Mouse (Mus musculus): Measurements from ENCODE around the gene Adck1. TPM values are rescaled to one million over a fixed set of nuclear protein-coding genes. Genes with fewer than 3 reads are reported as not detected.
"Not testable (repeated sequence)": the region's sequence is repeated elsewhere in the genome, so short reads cannot be mapped to it uniquely, and the experiment has no call there.

Adck1 gene
- polyA plus RNA-seq, 1 experiment, result 3.6 TPM

DNA sequence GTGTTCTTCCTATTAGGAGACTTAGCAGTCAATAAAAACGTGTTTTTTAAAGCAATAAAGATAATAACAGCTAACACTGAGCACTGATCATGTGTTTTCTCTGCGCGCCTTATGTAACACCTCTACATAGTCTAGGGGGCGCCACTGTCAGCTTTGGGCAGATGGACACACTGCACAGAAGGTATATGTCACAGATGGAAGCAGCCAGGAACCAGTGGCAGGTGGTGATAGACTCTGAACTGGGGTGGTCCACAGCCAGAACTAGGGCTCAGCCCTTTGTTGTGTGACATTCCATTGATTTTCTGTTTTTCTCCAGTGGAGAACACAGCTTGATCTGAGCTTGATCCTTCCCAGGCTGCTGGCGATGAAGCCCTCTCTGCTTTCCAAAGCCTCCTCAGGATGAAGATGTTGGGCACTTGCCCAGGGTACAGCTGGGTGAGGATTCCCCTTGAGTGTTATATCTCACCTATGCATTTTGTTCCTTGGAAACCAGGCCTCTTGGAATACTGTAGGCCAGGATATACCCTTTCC lies 107.6 kb downstream of the Adck1 start:
- Histone ChIP-seq H3K36me3 (replicated peaks; ENCODE audit: low read length) (no peaks in the 10 kb centered on the region), H3K9me3 (no peaks in the 10 kb centered on the region), H3K27me3 (replicated peaks) (no peaks in the 10 kb centered on the region), H3K4me1 (peaks cover 8% of the 10 kb centered on the region), H3K4me3 (replicated peaks) (no peak overlapping the region)
- TF ChIP-seq GATA1 (IDR thresholded peaks at IDR 0.05; ENCODE audit: borderline replicate concordance, low read length), result no peak
- TF ChIP-seq FLI1 (IDR thresholded peaks at IDR 0.05; ENCODE audit: low read length), result no peak

DNA sequence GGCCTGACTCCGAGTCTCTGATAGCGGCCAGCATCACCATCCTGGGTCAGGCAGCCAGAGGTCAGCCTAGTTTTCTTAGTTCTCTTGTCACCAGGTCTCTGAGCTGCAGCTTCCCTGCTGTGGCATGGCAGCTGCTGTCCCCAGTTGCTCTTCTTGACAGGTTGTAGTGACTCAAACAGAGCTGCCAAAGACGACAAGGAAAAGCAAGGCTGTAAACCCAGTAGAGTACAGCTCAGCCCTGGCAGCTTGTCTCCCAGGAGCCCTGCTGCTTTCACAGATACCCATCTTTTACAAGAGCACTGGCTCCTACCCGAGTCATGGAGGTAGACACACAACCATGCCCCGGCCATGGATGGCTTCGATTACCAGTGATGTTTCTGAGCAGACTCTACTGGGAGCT lies 108.3 kb downstream of the Adck1 start:
- no peak for TF ChIP-seq GATA1 (IDR thresholded peaks at IDR 0.05; ENCODE audit: borderline replicate concordance, low read length)
- no peak for TF ChIP-seq FLI1 (IDR thresholded peaks at IDR 0.05; ENCODE audit: low read length)
- H3K4me1 ChIP-seq, result peaks cover 8% of the 10 kb centered on the region
- H3K9me3 ChIP-seq, result no peaks in the 10 kb centered on the region
- no peak overlapping the region for H3K4me3 ChIP-seq (replicated peaks)
- no peaks in the 10 kb centered on the region for H3K27me3 ChIP-seq (replicated peaks)
- no peaks in the 10 kb centered on the region for H3K36me3 ChIP-seq (replicated peaks; ENCODE audit: low read length)

DNA sequence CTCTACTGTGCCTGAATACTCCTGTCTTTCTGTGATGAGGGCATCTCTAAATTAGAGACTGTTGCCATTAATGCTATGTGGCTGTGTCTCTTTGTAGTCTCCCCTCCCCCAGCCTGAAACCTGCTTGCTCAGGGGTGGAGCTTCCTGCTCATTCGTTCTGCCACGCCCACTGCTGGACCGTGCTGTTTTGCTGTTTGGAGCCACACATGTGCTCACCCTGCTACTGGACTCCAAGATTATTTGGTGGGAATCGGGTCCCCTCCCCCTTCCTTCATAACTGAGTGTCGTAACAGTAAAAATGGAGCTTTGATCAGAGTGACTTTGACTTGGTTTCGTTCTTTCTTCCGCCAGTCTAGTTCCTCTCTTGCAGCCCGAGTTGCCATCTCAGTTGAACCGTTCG lies 111.5 kb downstream of the Adck1 start:
- H3K4me3 ChIP-seq (replicated peaks); H3K9me3 ChIP-seq: not testable (repeated sequence)
- H3K4me1 ChIP-seq, result peaks cover 14% of the 10 kb centered on the region

DNA sequence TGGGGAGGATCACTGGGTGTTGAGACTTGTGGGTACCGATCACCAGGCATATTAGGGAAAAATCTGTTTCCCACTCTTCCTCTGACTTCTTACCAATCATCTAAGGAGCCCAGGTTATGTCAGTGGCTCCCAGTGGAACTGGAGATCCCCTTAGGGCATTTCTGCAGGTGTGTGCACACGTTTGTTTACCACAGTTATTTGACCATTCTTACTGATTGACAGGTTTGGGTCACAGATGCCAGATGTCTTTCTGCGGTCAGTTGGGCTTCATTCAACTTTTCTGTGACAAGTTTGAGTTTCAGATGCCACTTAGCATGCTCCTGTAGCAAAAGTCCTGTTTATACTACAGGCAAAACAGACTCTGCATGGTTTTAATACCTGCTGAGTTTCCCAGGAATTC lies 112.5 kb downstream of the Adck1 start:
- TF ChIP-seq GATA1 (IDR thresholded peaks at IDR 0.05; ENCODE audit: borderline replicate concordance, low read length) (no peak), FLI1 (IDR thresholded peaks at IDR 0.05; ENCODE audit: low read length) (no peak)

More for the DNA sequence above, 111.5 kb downstream of the Adck1 start:
- not testable (repeated sequence) for H3K27me3 ChIP-seq (replicated peaks); H3K36me3 ChIP-seq (replicated peaks; ENCODE audit: low read length)

DNA sequence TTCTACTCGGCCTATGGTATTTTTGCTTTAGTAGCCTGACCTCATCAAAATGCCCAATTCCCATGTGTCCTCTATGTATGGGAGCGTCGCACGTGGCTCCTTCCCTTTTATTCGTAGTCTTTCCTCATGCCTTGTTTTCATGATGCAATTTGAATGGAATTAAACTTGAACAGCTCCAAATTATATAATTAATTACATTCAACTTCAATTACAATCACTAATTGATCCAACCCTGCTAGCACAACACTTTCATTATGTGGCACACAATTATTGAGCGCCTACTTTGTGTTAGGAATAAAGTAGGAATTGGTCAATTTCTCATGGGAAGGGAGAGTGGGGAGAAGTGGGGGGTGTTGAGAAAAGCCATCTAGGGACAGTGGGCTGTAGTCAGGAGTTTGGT lies 113.4 kb downstream of the Adck1 start:
- H3K4me3 ChIP-seq (replicated peaks), result no peak overlapping the region
- TF ChIP-seq FLI1 (IDR thresholded peaks at IDR 0.05; ENCODE audit: low read length) (no peak), GATA1 (IDR thresholded peaks at IDR 0.05; ENCODE audit: borderline replicate concordance, low read length) (no peak)
- H3K9me3 ChIP-seq, result no peaks in the 10 kb centered on the region
- peaks cover 10% of the 10 kb centered on the region for H3K4me1 ChIP-seq
- H3K27me3 ChIP-seq (replicated peaks), result no peaks in the 10 kb centered on the region
- H3K36me3 ChIP-seq (replicated peaks; ENCODE audit: low read length), result no peaks in the 10 kb centered on the region

More for the DNA sequence above, 112.5 kb downstream of the Adck1 start:
- Histone ChIP-seq H3K27me3 (replicated peaks) (no peaks in the 10 kb centered on the region), H3K36me3 (replicated peaks; ENCODE audit: low read length) (no peaks in the 10 kb centered on the region), H3K4me3 (replicated peaks) (no peak overlapping the region), H3K4me1 (peaks cover 10% of the 10 kb centered on the region), H3K9me3 (no peaks in the 10 kb centered on the region)

DNA sequence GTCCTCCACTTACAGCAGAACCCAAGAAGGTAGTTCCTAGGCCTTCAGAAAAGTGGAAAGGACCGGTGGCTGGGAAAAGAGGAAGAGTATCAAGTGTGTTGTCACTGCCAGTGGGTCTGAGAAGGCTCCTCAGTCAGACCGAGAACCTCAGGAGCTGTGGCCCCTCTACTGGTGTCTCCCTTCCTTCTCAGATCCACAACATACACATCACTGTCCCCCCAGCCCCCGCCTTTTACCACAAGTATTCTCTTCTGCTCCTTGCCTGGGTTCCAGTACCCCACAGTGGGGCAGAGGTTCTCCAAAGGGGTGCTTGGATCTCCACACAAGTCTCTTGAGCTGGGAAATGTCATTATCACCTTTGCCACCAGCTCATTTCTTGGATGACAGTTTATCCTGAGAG lies 115.5 kb downstream of the Adck1 start:
- peaks cover 10% of the 10 kb centered on the region for H3K4me1 ChIP-seq

DNA sequence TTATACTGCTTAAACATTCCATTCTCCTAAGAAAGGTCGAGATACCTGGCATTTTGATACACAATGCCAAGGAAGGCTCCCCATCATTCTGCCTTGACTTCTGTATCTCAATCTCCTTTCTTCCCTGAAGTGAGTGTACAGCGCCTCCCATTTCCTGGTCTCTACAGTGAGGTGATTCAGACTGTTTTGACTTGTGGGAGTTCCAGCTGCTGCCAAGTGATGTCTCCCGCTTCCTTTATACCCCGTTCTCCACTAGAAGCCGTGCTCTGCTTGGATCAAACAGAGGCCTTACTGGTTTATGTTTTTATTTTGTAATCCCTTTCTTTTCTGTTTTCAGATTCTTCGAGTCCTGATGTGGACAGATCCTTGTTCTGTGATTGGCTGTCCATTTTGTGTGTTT lies 116.3 kb downstream of the Adck1 start:
- Histone ChIP-seq H3K27me3 (replicated peaks) (no peaks in the 10 kb centered on the region), H3K36me3 (replicated peaks; ENCODE audit: low read length) (no peaks in the 10 kb centered on the region), H3K4me1 (peaks cover 10% of the 10 kb centered on the region), H3K4me3 (replicated peaks) (no peak overlapping the region), H3K9me3 (no peaks in the 10 kb centered on the region)
- TF ChIP-seq FLI1 (IDR thresholded peaks at IDR 0.05; ENCODE audit: low read length) (no peak), GATA1 (IDR thresholded peaks at IDR 0.05; ENCODE audit: borderline replicate concordance, low read length) (no peak)

More for the DNA sequence above, 115.5 kb downstream of the Adck1 start:
- Histone ChIP-seq H3K36me3 (replicated peaks; ENCODE audit: low read length) (no peaks in the 10 kb centered on the region), H3K27me3 (replicated peaks) (no peaks in the 10 kb centered on the region), H3K9me3 (no peaks in the 10 kb centered on the region), H3K4me3 (replicated peaks) (no peak overlapping the region)
- TF ChIP-seq GATA1 (IDR thresholded peaks at IDR 0.05; ENCODE audit: borderline replicate concordance, low read length), result no peak
- no peak for TF ChIP-seq FLI1 (IDR thresholded peaks at IDR 0.05; ENCODE audit: low read length)

DNA sequence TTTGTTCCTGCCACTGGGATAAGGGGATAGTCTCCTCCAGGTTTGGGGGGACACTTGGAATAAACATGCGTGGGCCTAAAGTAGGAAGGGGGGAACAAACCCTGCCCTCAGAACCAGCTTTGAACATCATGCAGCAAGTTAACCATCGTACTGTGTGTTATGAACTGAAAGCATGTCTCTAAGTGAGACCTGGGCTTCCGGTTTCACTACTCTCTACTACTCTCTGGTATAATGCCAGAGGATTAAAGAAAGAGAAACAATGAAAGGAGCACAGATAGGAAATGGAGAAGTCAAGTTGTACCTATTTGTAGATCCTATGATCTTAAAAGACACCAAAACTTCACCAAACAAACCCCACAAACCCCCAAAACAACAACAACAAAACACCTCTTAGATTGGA lies 121.3 kb downstream of the Adck1 start:
- Histone ChIP-seq H3K9me3 (no peaks in the 10 kb centered on the region), H3K27me3 (replicated peaks) (no peaks in the 10 kb centered on the region), H3K36me3 (replicated peaks; ENCODE audit: low read length) (no peaks in the 10 kb centered on the region), H3K4me1 (peaks cover 3% of the 10 kb centered on the region; the same call in 1 of the 2 replicates), H3K4me3 (replicated peaks) (no peak overlapping the region)
- TF ChIP-seq GATA1 (IDR thresholded peaks at IDR 0.05; ENCODE audit: borderline replicate concordance, low read length), result no peak
- no peak for TF ChIP-seq FLI1 (IDR thresholded peaks at IDR 0.05; ENCODE audit: low read length)

DNA sequence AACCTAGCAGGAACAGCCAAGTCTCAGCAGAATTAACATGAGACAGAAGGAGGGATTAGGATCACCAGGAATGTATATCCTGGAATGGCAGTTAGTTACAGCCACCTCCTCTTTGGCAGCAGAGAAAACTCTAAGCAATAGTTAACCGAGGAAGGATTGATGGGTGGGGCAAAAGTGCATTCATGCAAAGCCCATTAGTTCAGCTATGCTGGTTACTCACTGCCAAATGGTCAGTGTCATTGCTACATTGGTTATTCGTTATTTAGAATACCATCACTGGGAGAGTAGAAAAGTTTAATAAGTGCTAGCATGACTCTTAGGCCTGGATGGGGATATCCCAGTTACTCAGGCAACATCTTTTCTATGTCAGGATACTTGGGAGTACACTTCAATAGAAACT lies 130.5 kb downstream of the Adck1 start:
- TF ChIP-seq FLI1 (IDR thresholded peaks at IDR 0.05; ENCODE audit: low read length) (no peak), GATA1 (IDR thresholded peaks at IDR 0.05; ENCODE audit: borderline replicate concordance, low read length) (no peak)
- Histone ChIP-seq H3K4me3 (replicated peaks) (no peak overlapping the region), H3K9me3 (no peaks in the 10 kb centered on the region), H3K4me1 (peaks cover 23% of the 10 kb centered on the region), H3K27me3 (replicated peaks) (no peaks in the 10 kb centered on the region), H3K36me3 (replicated peaks; ENCODE audit: low read length) (no peaks in the 10 kb centered on the region)

Other genes starting within 250 kb of the Adck1 start
- not detected in 2 replicates for gene Gm10436, start 178.4 kb upstream of the Adck1 start, polyA plus RNA-seq (2012; ENCODE audit: insufficient read depth, low replicate concordance)
- not detected in 2 replicates for gene Gm8332, start 110.5 kb upstream of the Adck1 start, polyA plus RNA-seq (2012; ENCODE audit: insufficient read depth, low replicate concordance)
- not detected in 2 replicates for gene Gm5662, start 86.1 kb upstream of the Adck1 start, polyA plus RNA-seq (2012; ENCODE audit: insufficient read depth, low replicate concordance)
- gene Gm5039, start 36.5 kb upstream of the Adck1 start, polyA plus RNA-seq (2012; ENCODE audit: insufficient read depth, low replicate concordance), result not detected in 2 replicates

Data from megakaryocyte, embryonic 14.5 days (primary cell).